Mouse (Mus musculus) heart, embryonic 12.5 days (tissue): ENCODE measurements around the gene Rab12. TPM values are rescaled to one million over a fixed set of nuclear protein-coding genes. Genes with fewer than 3 reads are reported as not detected.
A peak's percentile ranks its signal among the peaks of the same experiment; 100 is the strongest.

ENCODE experiments used
- ATAC-seq: fragments of 200-750 bp; cut with Nextera tagmentation; 2 replicates; pipeline ENCODE4 v1.8.0; 2017; ENCODE audit warnings: moderate TSS enrichment, moderate library complexity; ENCODE audit not compliant: insufficient number of reproducible peaks, low FRiP score
- H3K27ac ChIP-seq: fragments of 300-500 bp; sonication (generic); 2 replicates; pipeline ENCODE4 v1.5.1; 2016; ENCODE audit warnings: mild to moderate bottlenecking, moderate library complexity; ENCODE audit not compliant: poor library complexity, severe bottlenecking
- H3K27me3 ChIP-seq: fragments of 300-500 bp; sonication (generic); replicated peaks from 2 replicates; pipeline ENCODE4 v1.6.1; 2016; ENCODE audit warnings: mild to moderate bottlenecking, moderate library complexity
- H3K36me3 ChIP-seq: fragments of 300-500 bp; sonication (generic); 2 replicates; pipeline ENCODE4 v1.6.1; 2016; ENCODE audit warnings: mild to moderate bottlenecking, moderate library complexity
- H3K4me1 ChIP-seq: fragments of 300-500 bp; sonication (generic); replicated peaks from 2 replicates; pipeline ENCODE4 v1.6.1; 2016; ENCODE audit warnings: mild to moderate bottlenecking
- H3K4me2 ChIP-seq: fragments of 300-500 bp; sonication (generic); 2 replicates; pipeline ENCODE4 v1.6.1; 2016; ENCODE audit warnings: mild to moderate bottlenecking, moderate library complexity
- H3K4me3 ChIP-seq: fragments of 300-500 bp; sonication (generic); 2 replicates; pipeline ENCODE4 v1.5.1; 2016; ENCODE audit warnings: mild to moderate bottlenecking
- H3K9ac ChIP-seq: fragments of 300-500 bp; sonication (generic); 2 replicates; pipeline ENCODE4 v1.6.1; 2016; ENCODE audit warnings: mild to moderate bottlenecking, moderate library complexity
- H3K9me3 ChIP-seq: fragments of 300-500 bp; sonication (generic); replicated peaks from 2 replicates; pipeline ENCODE4 v1.6.1; 2016; ENCODE audit warnings: mild to moderate bottlenecking, moderate library complexity
- WGBS: fragments of 180-500 bp; shearing (Covaris S2); methylation state at CpG from one replicate; pipeline ENCODE4 v1.1.7; 2016; 5-methylcytosine and 5-hydroxymethylcytosine counted together
- polyA plus RNA-seq: library from polyadenylated mRNA; unstranded; fragments of >200 nt; fragmentation: Nextera tagmentation; extraction: Ambion mirVana; gene quantifications from 2 replicates; pipeline ENCODE4 v1.2.1, GENCODE M21; 2016

Gene Rab12
- polyA plus RNA-seq, 1 experiment from 2014 or later = 60.5 TPM

GRCm38 (mm10) chr17:66518877-66519553, 514 bp downstream of the Rab12 start:
- WGBS = under 1% methylated on average over 50 of the region's 57 CpGs
- H3K27me3 ChIP-seq = no peaks in the 10 kb centered on the region
- no peak overlapping the region for H3K27ac ChIP-seq
- 0 out of 2 replicates have a peak, but pooled peaks cover 9% of the 10 kb centered on the region for H3K36me3 ChIP-seq
- peak overlapping the region; percentile 85 for H3K4me3 ChIP-seq
- H3K4me2 ChIP-seq = peak overlapping the region; percentile 76
- H3K4me1 ChIP-seq = peaks cover 10% of the 10 kb centered on the region
- ATAC-seq = peak; percentile 65
- H3K9ac ChIP-seq = peak overlapping the region; percentile 92
- no peaks in the 10 kb centered on the region for H3K9me3 ChIP-seq

GRCm38 (mm10) chr17:66516953-66517352, 2.6 kb downstream of the Rab12 start:
- H3K9me3 ChIP-seq = no peaks in the 10 kb centered on the region
- no peak for ATAC-seq
- H3K27me3 ChIP-seq = no peaks in the 10 kb centered on the region
- no peak overlapping the region for H3K27ac ChIP-seq
- H3K9ac ChIP-seq = no peak overlapping the region
- no peak overlapping the region for H3K4me2 ChIP-seq
- 0 out of 2 replicates have a peak, but pooled peaks cover 9% of the 10 kb centered on the region for H3K36me3 ChIP-seq
- WGBS = 91% methylated on average over 4 of the region's 4 CpGs
- peaks cover 19% of the 10 kb centered on the region for H3K4me1 ChIP-seq
- no peak overlapping the region for H3K4me3 ChIP-seq

- H3K27ac ChIP-seq = no peak overlapping the region
- no peaks in the 10 kb centered on the region for H3K9me3 ChIP-seq
- H3K36me3 ChIP-seq = 0 out of 2 replicates have a peak, but pooled peaks cover 9% of the 10 kb centered on the region
- ATAC-seq = no peak
- no peak overlapping the region for H3K4me2 ChIP-seq
- H3K27me3 ChIP-seq = no peaks in the 10 kb centered on the region
- H3K9ac ChIP-seq = no peak overlapping the region
- no peak overlapping the region for H3K4me3 ChIP-seq
- WGBS = 90% methylated on average over 10 of the region's 10 CpGs
- H3K4me1 ChIP-seq = peaks cover 41% of the 10 kb centered on the region
Measured at GRCm38 (mm10) chr17:66514288-66514995, 5.1 kb downstream of the Rab12 start.

- H3K4me3 ChIP-seq = no peak overlapping the region
Measured at GRCm38 (mm10) chr17:66512202-66512956, 7.2 kb downstream of the Rab12 start.

GRCm38 (mm10) chr17:66510221-66510683, 9.3 kb downstream of the Rab12 start:
- H3K27ac ChIP-seq = peak overlapping the region; percentile 67
- H3K36me3 ChIP-seq = peaks cover 26% of the 10 kb centered on the region
- H3K9me3 ChIP-seq = no peaks in the 10 kb centered on the region
- H3K4me1 ChIP-seq = peaks cover 37% of the 10 kb centered on the region
- WGBS = 29% methylated on average over 10 of the region's 10 CpGs
- no peak overlapping the region for H3K9ac ChIP-seq
- ATAC-seq = peak; percentile 74
- no peak overlapping the region for H3K4me3 ChIP-seq
- peak overlapping the region; percentile 27 for H3K4me2 ChIP-seq
- no peaks in the 10 kb centered on the region for H3K27me3 ChIP-seq

More at GRCm38 (mm10) chr17:66512202-66512956, 7.2 kb downstream of the Rab12 start:
- Histone ChIP-seq H3K9me3 (no peaks in the 10 kb centered on the region), H3K9ac (no peak overlapping the region), H3K36me3 (peaks cover 21% of the 10 kb centered on the region), H3K27me3 (no peaks in the 10 kb centered on the region), H3K27ac (peak overlapping the region; percentile 43; the same call in 1 of the 2 replicates), H3K4me1 (peaks cover 33% of the 10 kb centered on the region), H3K4me2 (peak overlapping the region; percentile 25; the same call in 1 of the 2 replicates)
- ATAC-seq = no peak
- WGBS = 70% methylated on average over 15 of the region's 15 CpGs

- Histone ChIP-seq H3K4me1 (peaks cover 53% of the 10 kb centered on the region), H3K4me2 (no peak overlapping the region), H3K9ac (no peak overlapping the region), H3K9me3 (no peaks in the 10 kb centered on the region), H3K27ac (no peak overlapping the region), H3K27me3 (no peaks in the 10 kb centered on the region), H3K36me3 (peaks cover 37% of the 10 kb centered on the region), H3K4me3 (no peak overlapping the region)
- WGBS = 87% methylated on average over 9 of the region's 9 CpGs
- no peak for ATAC-seq
Measured at GRCm38 (mm10) chr17:66507049-66507954, 12.2 kb downstream of the Rab12 start.

GRCm38 (mm10) chr17:66504964-66505363, 14.6 kb downstream of the Rab12 start:
- WGBS = 88% methylated on average over 8 of the region's 8 CpGs
- peaks cover 49% of the 10 kb centered on the region for H3K36me3 ChIP-seq
- no peak overlapping the region; the same call in 1 of the 2 replicates for H3K27ac ChIP-seq

GRCm38 (mm10) chr17:66504248-66504647, 15.3 kb downstream of the Rab12 start:
- H3K9ac ChIP-seq = no peak overlapping the region
- WGBS = 59% methylated on average over 2 of the region's 2 CpGs
- H3K36me3 ChIP-seq = peaks cover 57% of the 10 kb centered on the region
- peaks cover 28% of the 10 kb centered on the region for H3K4me1 ChIP-seq
- H3K4me2 ChIP-seq = no peak overlapping the region
- no peaks in the 10 kb centered on the region for H3K9me3 ChIP-seq
- no peaks in the 10 kb centered on the region for H3K27me3 ChIP-seq
- ATAC-seq = no peak
- no peak overlapping the region; the same call in 1 of the 2 replicates for H3K27ac ChIP-seq
- no peak overlapping the region for H3K4me3 ChIP-seq

More at GRCm38 (mm10) chr17:66504964-66505363, 14.6 kb downstream of the Rab12 start:
- no peak for ATAC-seq
- H3K9ac ChIP-seq = no peak overlapping the region
- no peak overlapping the region for H3K4me2 ChIP-seq
- peaks cover 30% of the 10 kb centered on the region for H3K4me1 ChIP-seq
- no peaks in the 10 kb centered on the region for H3K27me3 ChIP-seq
- H3K9me3 ChIP-seq = no peaks in the 10 kb centered on the region
- no peak overlapping the region for H3K4me3 ChIP-seq

GRCm38 (mm10) chr17:66503466-66503865, 16.1 kb downstream of the Rab12 start:
- peaks cover 62% of the 10 kb centered on the region for H3K36me3 ChIP-seq
- H3K9me3 ChIP-seq = no peaks in the 10 kb centered on the region
- H3K9ac ChIP-seq = no peak overlapping the region
- H3K4me2 ChIP-seq = no peak overlapping the region
- peaks cover 28% of the 10 kb centered on the region for H3K4me1 ChIP-seq
- WGBS = 80% methylated on average over 9 of the region's 9 CpGs
- no peak overlapping the region for H3K4me3 ChIP-seq
- 0 out of 2 replicates have a peak overlapping the region, but pooled peaks have one; percentile 18 for H3K27ac ChIP-seq
- ATAC-seq = no peak
- H3K27me3 ChIP-seq = no peaks in the 10 kb centered on the region

- H3K36me3 ChIP-seq = peaks cover 63% of the 10 kb centered on the region
- WGBS = 66% methylated on average over 6 of the region's 6 CpGs
- H3K9me3 ChIP-seq = no peaks in the 10 kb centered on the region
- no peak overlapping the region for H3K27ac ChIP-seq
- H3K4me3 ChIP-seq = no peak overlapping the region
- H3K27me3 ChIP-seq = no peaks in the 10 kb centered on the region
- ATAC-seq = no peak
- H3K4me1 ChIP-seq = peaks cover 28% of the 10 kb centered on the region
- H3K9ac ChIP-seq = no peak overlapping the region
- H3K4me2 ChIP-seq = no peak overlapping the region
Measured at GRCm38 (mm10) chr17:66502865-66503264, 16.7 kb downstream of the Rab12 start.
